Mouse (Mus musculus) skeletal muscle tissue, adult 2 months (tissue): ENCODE results near the gene Ghdc.
A peak's percentile ranks its signal among the peaks of the same experiment; 100 is the strongest.

Experiments
- DNase-seq: peaks from one replicate; pipeline ENCODE4 v3.0.0-alpha.2; 2012; ENCODE audit warnings: low read depth, low spot score

Ghdc gene

GRCm38 (mm10) chr11:100746546-100746945 lies 24.2 kb downstream of the Ghdc start:
- DNase-seq: no peak

DNA sequence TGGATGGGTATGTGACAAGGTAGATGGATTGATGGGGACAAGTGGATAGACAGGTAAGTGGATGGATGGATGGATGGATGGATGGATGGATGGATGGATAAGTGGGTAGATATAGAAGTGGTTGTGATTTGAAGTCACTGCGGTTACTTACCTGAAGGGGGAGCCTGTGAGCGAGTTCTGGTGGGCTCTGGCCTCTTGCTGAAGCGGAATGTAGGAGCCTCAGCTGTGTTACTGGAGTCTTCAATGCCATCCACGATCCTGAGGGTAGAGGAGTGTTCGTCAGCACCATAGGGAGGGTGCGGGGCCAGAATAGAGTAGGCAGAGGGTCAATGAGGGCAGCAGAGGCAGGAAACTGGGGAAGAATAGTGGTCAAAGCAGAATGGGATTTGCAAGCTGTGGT lies 25.7 kb downstream of the Ghdc start:
- DNase-seq: no peak

DNA sequence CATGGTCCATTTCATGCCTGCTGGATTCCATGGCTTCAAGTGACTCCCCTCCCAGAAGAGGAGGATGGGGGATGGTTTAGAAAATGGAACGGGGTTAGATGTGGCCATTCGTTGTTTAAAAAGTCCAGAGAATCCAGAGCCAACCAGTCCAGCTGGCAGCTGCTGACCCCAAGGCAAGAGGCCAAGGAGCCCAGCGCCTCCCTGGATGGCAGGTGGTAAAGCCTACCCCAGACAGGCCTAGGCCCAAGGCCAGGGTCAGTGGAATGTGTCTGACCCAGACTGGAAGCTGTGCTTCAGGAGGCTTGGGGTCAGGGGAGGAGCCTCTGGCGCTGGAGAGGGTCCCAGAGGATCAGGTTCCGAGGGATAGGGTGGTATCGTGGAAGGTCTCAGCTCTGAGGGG lies 29.4 kb downstream of the Ghdc start:
- no peak for DNase-seq

DNA sequence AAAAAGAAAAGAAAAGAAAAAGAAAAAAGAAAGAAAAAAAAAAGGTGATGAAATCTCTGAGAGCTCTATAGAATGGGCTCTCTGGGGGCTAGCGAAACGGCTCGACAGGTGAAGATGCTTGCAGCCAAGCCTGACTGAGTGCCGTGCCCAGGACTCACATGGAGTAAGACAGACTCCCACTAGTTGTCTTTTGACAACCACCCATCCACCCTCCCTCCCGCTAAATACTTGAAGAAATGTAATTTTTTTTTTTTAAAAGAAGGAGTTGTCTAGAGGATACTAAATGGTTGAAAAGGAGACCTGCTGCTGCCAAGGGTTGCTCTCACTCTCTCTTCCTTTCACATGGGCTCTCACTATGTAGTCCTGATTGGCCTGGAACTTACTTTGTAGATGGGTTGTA lies 32.0 kb downstream of the Ghdc start:
- no peak for DNase-seq

DNA sequence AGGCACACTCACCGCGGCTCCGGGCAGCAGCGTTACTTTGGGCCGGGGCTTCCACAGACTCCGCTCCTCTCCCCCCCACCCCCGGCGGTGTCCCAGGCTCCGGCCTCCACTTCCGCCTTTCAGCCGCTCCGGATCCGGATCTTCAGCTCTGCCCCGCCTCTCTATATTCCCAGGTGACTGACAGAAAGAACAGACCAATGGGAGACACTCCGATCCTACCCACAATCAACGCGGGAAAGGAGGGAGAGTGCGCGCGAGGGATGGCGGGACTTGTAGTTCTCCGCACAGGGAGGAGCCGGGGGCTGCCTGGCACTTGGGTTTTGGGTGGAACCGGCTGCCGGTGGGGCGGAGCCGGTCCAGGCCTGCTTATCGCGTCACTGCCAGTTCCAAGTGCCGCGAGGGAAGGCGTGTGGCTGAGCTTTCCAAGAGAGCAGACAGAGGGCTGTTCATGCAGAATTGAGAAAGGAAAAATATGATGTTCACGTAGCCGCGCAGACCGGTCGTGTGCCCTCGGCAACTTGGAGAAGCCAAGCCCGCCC lies 32.6 kb downstream of the Ghdc start, which contains the start of gene Rab5c:
TSS of gene Rab5c (minus strand) at position 150 of the 539 bp plus-strand sequence.
- peak; percentile 98 for DNase-seq

DNA sequence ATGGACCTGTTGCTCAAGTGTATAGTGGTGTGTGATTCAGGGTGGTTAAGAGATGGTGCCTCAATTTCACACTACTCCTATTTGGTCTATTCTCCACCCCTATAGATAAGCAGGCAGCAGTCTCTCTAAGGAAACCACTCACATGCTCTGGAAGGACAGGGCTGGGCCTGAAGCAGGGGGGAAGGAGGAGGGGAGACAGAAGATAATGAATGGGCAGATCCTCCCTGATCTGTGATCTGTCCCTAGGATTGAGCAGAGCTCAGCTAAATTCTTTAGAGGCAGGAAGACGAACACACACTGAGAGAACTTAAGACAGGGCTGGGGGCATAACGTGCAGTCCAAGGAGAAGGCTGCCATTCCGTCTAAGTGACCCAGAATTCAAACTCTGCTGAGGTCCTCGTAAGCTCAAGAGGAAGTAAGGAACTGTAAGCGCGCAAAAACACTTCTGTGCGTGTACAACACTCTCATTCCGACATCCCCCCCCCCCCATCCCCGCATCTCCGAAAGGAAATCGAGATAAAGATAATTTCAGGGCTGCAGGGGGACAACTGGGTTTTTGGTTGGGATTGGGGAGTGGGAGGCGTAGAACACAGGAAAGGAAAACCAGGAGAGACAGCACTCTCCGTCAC lies 33.5 kb downstream of the Ghdc start:
- no peak for DNase-seq

DNA sequence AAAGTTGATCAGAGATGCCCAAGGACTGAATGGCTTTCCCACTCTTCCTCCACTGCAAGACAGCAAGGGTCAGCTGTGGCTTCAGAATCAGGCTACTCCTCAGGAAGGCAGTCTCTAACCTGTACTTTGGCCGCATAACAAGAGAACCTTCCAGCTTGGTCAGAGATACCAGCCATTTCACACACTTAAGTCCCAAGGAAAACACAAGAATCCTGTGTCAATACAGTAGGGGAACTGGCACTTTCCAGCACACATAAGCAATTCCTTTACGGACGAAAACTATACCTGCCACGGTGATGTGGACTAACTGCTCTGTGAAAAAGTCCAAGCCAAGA lies 34.0 kb downstream of the Ghdc start:
- no peak for DNase-seq

GRCm38 (mm10) chr11:100735954-100736745 lies 34.6 kb downstream of the Ghdc start:
- no peak for DNase-seq

GRCm38 (mm10) chr11:100735134-100735865 lies 35.5 kb downstream of the Ghdc start:
- DNase-seq: no peak

DNA sequence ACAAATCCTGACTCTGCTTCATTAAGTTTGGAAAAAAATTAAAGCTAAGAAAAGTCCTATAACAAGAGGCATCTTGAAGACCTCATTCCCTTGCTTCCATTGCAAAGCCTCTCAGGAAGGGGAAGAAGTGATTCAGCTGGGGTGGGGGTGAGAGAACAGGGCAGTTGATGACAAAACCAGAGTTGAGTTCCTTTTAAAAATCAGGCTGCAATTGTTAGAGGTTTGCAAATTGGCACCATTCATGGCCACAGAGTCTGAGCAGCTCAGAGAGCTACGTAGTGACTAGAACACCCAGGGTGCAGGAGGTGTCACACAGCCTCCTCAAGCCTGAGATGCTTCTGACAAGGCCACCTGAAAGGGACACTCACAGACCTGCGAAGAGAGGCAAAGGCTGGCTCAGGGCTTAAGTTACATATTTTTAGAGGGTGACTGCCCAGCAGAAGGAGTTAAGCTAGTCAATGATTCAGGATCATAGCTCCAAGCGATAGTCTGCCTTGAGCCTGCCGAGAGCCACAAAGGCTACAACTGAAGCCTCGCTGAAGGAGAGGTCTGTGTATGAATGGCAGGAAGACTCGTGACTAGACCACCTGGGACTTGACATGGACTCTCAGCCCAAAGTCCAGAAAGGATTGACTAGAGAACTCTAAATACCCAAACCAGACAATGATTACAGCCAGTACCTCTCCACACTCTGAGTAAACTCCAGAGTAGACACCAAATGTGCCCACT lies 40.1 kb downstream of the Ghdc start:
- DNase-seq: no peak

GRCm38 (mm10) chr11:100729976-100730375 lies 40.8 kb downstream of the Ghdc start:
- DNase-seq: no peak

GRCm38 (mm10) chr11:100728601-100729000 lies 42.2 kb downstream of the Ghdc start:
- peak; percentile 63 for DNase-seq

DNA sequence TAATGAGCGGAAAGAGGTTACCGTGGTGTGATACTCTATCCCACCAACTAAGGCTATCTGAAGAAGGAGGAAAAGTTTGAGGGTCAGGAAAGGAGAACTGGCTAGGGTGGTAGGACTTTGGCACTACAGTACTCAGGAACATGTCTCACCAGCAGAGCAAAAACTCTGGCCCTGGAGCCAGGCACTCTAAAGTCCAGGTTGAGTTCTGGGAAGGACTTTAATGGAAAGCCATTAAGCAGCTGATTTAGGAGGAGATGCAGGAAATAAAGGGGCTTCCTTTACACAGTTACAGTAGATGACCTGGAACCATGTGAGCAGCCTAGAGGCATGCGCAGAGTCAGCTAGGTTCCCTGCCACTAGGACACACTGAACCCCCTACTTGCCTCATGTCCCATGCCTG lies 43.6 kb downstream of the Ghdc start:
- DNase-seq: no peak

DNA sequence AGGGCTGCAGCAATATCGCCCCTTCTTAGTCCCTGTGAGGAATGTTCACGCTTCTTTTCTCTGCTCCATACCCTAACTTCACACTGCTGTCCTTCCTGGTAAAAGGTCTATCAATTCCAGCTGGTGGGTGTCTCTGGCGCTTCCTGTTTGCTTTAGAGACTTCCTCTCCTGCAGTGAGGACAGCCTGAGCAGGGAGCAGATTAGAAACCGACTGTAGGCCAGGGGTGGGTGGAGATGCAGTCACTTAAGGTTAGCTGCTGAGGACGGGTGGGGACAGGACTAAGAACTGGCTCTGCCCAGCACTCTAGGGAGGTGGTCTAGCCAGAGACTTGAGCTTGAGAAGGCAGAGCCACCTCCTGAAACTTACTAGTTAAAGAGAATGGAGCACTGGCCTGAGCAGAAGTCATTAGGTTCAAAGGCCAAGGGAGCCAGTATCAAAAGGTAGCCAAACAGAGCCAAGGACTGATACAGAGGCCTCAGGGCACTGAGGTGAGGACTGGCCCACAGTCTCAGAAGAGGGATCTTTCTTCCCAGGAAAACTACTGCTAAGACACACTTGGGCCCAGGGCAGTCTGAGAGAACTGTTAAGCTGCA lies 45.7 kb downstream of the Ghdc start:
- no peak for DNase-seq

- DNase-seq: no peak
Measured at GRCm38 (mm10) chr11:100722493-100723028, 48.2 kb downstream of the Ghdc start.

DNA sequence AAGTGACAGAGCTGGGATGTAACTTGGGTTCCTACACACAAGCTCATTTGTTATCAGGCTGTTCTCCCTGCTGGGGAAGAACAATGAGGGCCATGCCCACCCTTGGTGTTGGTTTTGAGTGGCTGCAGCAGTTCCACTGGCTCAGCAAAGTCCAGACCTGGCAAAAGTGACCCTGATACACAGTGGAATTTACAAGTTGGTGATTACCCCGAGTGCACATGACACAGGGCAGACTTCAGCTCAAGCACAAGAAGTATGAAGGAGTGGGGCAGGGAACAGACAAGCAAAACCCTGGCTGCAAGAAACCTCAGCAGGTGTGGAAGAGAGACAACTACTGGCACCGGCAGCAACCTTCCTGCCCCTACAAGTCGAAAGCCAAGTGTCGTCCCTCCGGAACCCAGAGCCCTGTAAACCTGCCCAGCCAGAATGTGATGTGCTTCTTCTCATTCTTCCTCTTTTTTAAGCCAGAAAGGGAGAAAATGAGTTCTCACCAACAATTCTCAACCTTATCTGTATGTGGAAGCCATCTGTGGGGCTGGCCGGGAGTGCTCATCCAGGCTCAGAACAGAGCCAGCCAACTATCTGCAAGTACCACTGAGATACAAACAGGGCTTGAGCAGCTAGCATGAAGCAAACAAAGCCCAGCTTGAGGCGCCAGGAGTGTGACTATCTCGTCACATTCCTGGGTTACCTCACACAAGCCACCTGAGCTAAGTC lies 48.8 kb downstream of the Ghdc start:
- no peak for DNase-seq

- DNase-seq: no peak
Measured at GRCm38 (mm10) chr11:100721254-100721653, 49.5 kb downstream of the Ghdc start.

GRCm38 (mm10) chr11:100720345-100720744 lies 50.4 kb downstream of the Ghdc start:
- no peak for DNase-seq

GRCm38 (mm10) chr11:100719893-100720292 lies 50.9 kb downstream of the Ghdc start:
- no peak for DNase-seq

- DNase-seq: no peak
Measured at GRCm38 (mm10) chr11:100719312-100719711, 51.4 kb downstream of the Ghdc start.
